Mouse (Mus musculus) cerebellum, adult 2 months (tissue): ENCODE measurements around the gene Adamtsl4.

Source experiments
- CTCF ChIP-seq: fragments of 200-500 bp; IDR thresholded peaks from 2 replicates; pipeline ENCODE4 v1.5.1; 2011; ENCODE audit warnings: low read depth, mild to moderate bottlenecking, control low read depth, low read length, moderate library complexity, borderline replicate concordance; ENCODE audit not compliant: insufficient read depth
- POLR2A ChIP-seq: fragments of 200-500 bp; IDR thresholded peaks from 2 replicates; pipeline ENCODE4 v1.6.1; 2011; ENCODE audit warnings: low read length, control low read depth, borderline replicate concordance; ENCODE audit not compliant: insufficient read depth

- TF ChIP-seq CTCF (no peak), POLR2A (no peak)
These were observed 46.5 kb upstream of the Adamtsl4 start for GRCm38 (mm10) chr3:95734092-95734702.
